Mouse (Mus musculus) brain, embryonic 14.5 days (tissue): Measurements from ENCODE around the gene Atp2c2.

ENCODE experiments used
- CTCF ChIP-seq: fragments of 200-500 bp; IDR thresholded peaks from 2 replicates; pipeline ENCODE4 v1.5.1; 2012; ENCODE audit warnings: inconsistent platforms, mild to moderate bottlenecking, moderate library complexity, borderline replicate concordance; ENCODE audit not compliant: insufficient read depth, insufficient read length; ENCODE audit errors: extremely low read depth
- POLR2A ChIP-seq: fragments of 200-500 bp; IDR thresholded peaks from 2 replicates; pipeline ENCODE4 v1.6.1; 2012; ENCODE audit warnings: mild to moderate bottlenecking, inconsistent platforms, borderline replicate concordance; ENCODE audit not compliant: poor library complexity, insufficient read depth, insufficient read length, severe bottlenecking; ENCODE audit errors: extremely low read depth

DNA sequence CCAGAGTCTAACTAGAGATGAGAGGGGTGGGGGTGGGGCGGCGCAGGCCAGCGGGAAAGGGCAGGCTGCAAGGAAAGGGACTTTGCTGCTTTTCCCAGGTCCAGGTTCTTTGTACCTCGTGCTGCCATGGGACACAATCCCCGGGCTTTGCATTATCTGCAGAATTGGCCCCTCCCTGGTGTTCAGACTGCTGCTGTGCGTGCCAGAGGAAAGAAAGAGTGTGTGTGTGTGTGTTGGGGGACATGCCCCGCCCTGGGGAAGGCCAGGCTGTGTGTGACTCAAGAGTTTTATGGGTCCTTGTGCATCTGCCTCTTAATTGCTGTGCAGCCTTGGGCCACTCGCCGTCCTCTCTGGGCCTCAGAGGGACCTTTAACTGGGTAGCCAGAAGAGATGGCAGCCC lies 31.4 kb upstream of the Atp2c2 start:
- TF ChIP-seq POLR2A: no peak
- no peak for TF ChIP-seq CTCF
